Comparison of ENCODE assay signal across 32 mouse cellular contexts in the genomic region with DNA sequence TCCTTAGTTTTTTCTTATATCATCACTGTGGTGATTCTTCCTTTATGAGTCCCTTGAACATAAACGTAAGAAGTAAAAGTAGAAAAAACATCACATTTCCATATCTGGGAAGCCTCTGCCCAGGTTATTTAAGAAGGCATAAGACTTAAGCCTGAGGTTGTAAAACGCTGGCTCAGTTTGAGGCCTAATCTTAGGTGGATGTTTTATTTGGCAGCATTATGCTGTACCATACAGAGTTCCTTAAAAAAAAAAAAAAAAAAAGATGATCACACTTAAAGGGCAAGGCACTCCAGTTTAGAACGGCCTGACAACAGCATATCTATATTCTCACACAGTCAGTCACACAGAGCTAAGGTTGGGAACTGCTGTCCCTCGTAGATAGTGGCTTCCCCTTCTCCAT. TPM values are rescaled to one million over a fixed set of nuclear protein-coding genes. Genes with fewer than 3 reads are reported as not detected.
DNase-seq lines count a peak whose midpoint lies in the region; ATAC-seq and TF ChIP-seq lines count a peak whose summit lies in the region.
"Had no signal": no experiment of that assay in that cellular context is flagged by ENCODE, and none has a peak within 500 bp of the region (broad histone marks: within the 10 kb centered on the region; RNA-seq: fewer than 3 reads in every experiment).

No protein-coding gene starts in this region.

- no peaks in the 10 kb centered on the region for H3K36me3 ChIP-seq in heart, embryonic 15.5 days
- H3K36me3 ChIP-seq in heart, adult 2 months (ENCODE audit: control insufficient read depth, insufficient read depth, low read length) = no peaks in the 10 kb centered on the region
- H3K36me3 ChIP-seq in MEL (ENCODE audit: control insufficient read depth in 1 of 2, insufficient read depth in 2 of 2, low read length in 2 of 2) = no peaks in the 10 kb centered on the region
- no peaks in the 10 kb centered on the region for H3K36me3 ChIP-seq in hindbrain, embryonic 14.5 days (replicated peaks; ENCODE audit: control insufficient read depth, insufficient read depth)
- H3K36me3 ChIP-seq: embryonic facial prominence, embryonic 10.5 days; embryonic facial prominence, embryonic 13.5 days; forebrain, embryonic 10.5 days; heart, embryonic 13.5 days; hindbrain, embryonic 12.5 days; intestine, embryonic 15.5 days had no signal

- no peak for TF ChIP-seq CTCF in heart, adult 2 months (IDR thresholded peaks at IDR 0.05)
- no peak for TF ChIP-seq CTCF in MEL (IDR thresholded peaks at IDR 0.05 in 2 of 3, conservative IDR thresholded peaks at IDR 0.05 in 1 of 3; ENCODE audit: control insufficient read depth in 1 of 3, insufficient read depth in 1 of 3, low read depth in 2 of 3, low read length in 3 of 3, poor library complexity in 1 of 3, severe bottlenecking in 1 of 3)

- TF ChIP-seq RAD21 in MEL (IDR thresholded peaks at IDR 0.05; ENCODE audit: low read depth, low read length) = no peak

- no peak overlapping the region for H3K27ac ChIP-seq in heart, embryonic 15.5 days
- H3K27ac ChIP-seq in heart, adult 2 months = no peak overlapping the region
- H3K27ac ChIP-seq in MEL (ENCODE audit: control insufficient read depth, low read depth, low read length) = no peak overlapping the region
- H3K27ac ChIP-seq in hindbrain, embryonic 14.5 days = no peak overlapping the region
- H3K27ac ChIP-seq: embryonic facial prominence, embryonic 10.5 days; embryonic facial prominence, embryonic 13.5 days; forebrain, embryonic 10.5 days; forebrain, embryonic 13.5 days; heart, embryonic 13.5 days; hindbrain, embryonic 12.5 days; intestine, embryonic 15.5 days had no signal

- no peaks in the 10 kb centered on the region for H3K9me3 ChIP-seq in heart, embryonic 15.5 days (replicated peaks)
- H3K9me3 ChIP-seq in MEL (replicated peaks; ENCODE audit: insufficient read depth, low read length) = no peaks in the 10 kb centered on the region
- no peaks in the 10 kb centered on the region for H3K9me3 ChIP-seq in hindbrain, embryonic 14.5 days (ENCODE audit: control insufficient read depth, low read length)
- H3K9me3 ChIP-seq: embryonic facial prominence, embryonic 10.5 days; embryonic facial prominence, embryonic 13.5 days; forebrain, embryonic 10.5 days; forebrain, embryonic 13.5 days; heart, embryonic 13.5 days; hindbrain, embryonic 12.5 days; intestine, embryonic 15.5 days had no signal

- ATAC-seq in heart, embryonic 15.5 days (replicated peaks; ENCODE audit: insufficient number of reproducible peaks, insufficient read depth, low FRiP score, low read depth) = peak; percentile 50; the same call in 1 of the 2 replicates
- no peak for ATAC-seq in hindbrain, embryonic 14.5 days (ENCODE audit: low FRiP score)
- ATAC-seq: CD4-positive, CD25-positive, alpha-beta regulatory T cell, adult 4 months; forebrain, embryonic 13.5 days; forebrain, embryonic 16.5 days; hindbrain, embryonic 16.5 days; intestine, embryonic 15.5 days had no signal

- H3K4me3 ChIP-seq in heart, embryonic 15.5 days = no peak overlapping the region
- no peak overlapping the region for H3K4me3 ChIP-seq in heart, adult 2 months
- no peak overlapping the region for H3K4me3 ChIP-seq in MEL (ENCODE audit: control insufficient read depth in 1 of 2, insufficient read depth in 1 of 2, low read depth in 2 of 2, low read length in 2 of 2)
- H3K4me3 ChIP-seq in hindbrain, embryonic 14.5 days (replicated peaks; ENCODE audit: low read length) = no peak overlapping the region
- H3K4me3 ChIP-seq: embryonic facial prominence, embryonic 10.5 days; embryonic facial prominence, embryonic 13.5 days; erythroblast, embryonic 14.5 days; forebrain, embryonic 10.5 days; forebrain, embryonic 13.5 days; heart, embryonic 13.5 days; hindbrain, embryonic 12.5 days; intestine, embryonic 15.5 days had no signal

- H3K79me2 ChIP-seq in heart, adult 2 months (replicated peaks; ENCODE audit: control insufficient read depth, insufficient read depth, low read length) = no peaks in the 10 kb centered on the region
- H3K79me2 ChIP-seq in MEL (ENCODE audit: control insufficient read depth, insufficient read depth, low read length, poor library complexity) = no peaks in the 10 kb centered on the region

- intact Hi-C loops in heart, adult 2 months (cut with DNase I) = no loop called here

- H3K9ac ChIP-seq in heart, embryonic 15.5 days = no peak overlapping the region
- H3K9ac ChIP-seq in heart, adult 2 months (ENCODE audit: low read depth, low read length) = no peak overlapping the region
- no peak overlapping the region for H3K9ac ChIP-seq in MEL (ENCODE audit: control insufficient read depth, low read depth, low read length, poor library complexity, severe bottlenecking)
- no peak overlapping the region for H3K9ac ChIP-seq in hindbrain, embryonic 14.5 days
- H3K9ac ChIP-seq: embryonic facial prominence, embryonic 13.5 days; forebrain, embryonic 13.5 days; heart, embryonic 13.5 days; hindbrain, embryonic 12.5 days; intestine, embryonic 15.5 days had no signal

- no peak for TF ChIP-seq EP300 in heart, adult 2 months (IDR thresholded peaks at IDR 0.05; ENCODE audit: insufficient read depth, low read depth, low read length)
- TF ChIP-seq EP300 in MEL (IDR thresholded peaks at IDR 0.05; ENCODE audit: low read depth in 1 of 2, low read length in 2 of 2) = no peak

- no peak for TF ChIP-seq POLR2A in heart, adult 2 months (IDR thresholded peaks at IDR 0.05; ENCODE audit: insufficient read depth, low read depth, low read length)
- TF ChIP-seq POLR2A in MEL (IDR thresholded peaks at IDR 0.05; ENCODE audit: control insufficient read depth in 1 of 2, insufficient read depth in 1 of 2, low read depth in 1 of 2, low read length in 2 of 2, poor library complexity in 1 of 2) = no peak

- WGBS in heart, embryonic 15.5 days = 45% methylated on average over 4 of the region's 4 CpGs
- 45% methylated on average over 4 of the region's 4 CpGs for WGBS in heart, adult 2 months
- 90% methylated on average over 4 of the region's 4 CpGs for WGBS in hindbrain, embryonic 14.5 days

- no peak for DNase-seq in heart, adult 2 months
- peak; percentile 4 for DNase-seq in 3T3-L1 (ENCODE audit: low read depth, low spot score)
- peak; percentile 33 for DNase-seq in MEL (ENCODE audit: low read depth, low spot score)
- peak; percentile 62 for DNase-seq in gonadal fat pad, adult 2 months (ENCODE audit: low read depth)
- DNase-seq in adrenal gland, postnatal 36 days = no peak
- DNase-seq in hindbrain, embryonic 14.5 days (ENCODE audit: low spot score) = no peak
- DNase-seq: adrenal gland, adult 2 months; adrenal gland, postnatal 14 days; cerebellum, adult 11-12 months; cerebellum, adult 8-10 months; cerebellum, postnatal 10 days; cerebellum, postnatal 36 days; embryo, embryonic 11 days; gastrocnemius, postnatal 10 days; gastrocnemius, postnatal 36 days; heart, adult 11 months; heart, postnatal 10 days; kidney, adult 11 months had no signal

- no peaks in the 10 kb centered on the region for H3K27me3 ChIP-seq in heart, embryonic 15.5 days
- H3K27me3 ChIP-seq in heart, adult 2 months (ENCODE audit: control insufficient read depth, insufficient read depth, low read length) = no peaks in the 10 kb centered on the region
- no peaks in the 10 kb centered on the region; a peak in 1 of 4 replicates for H3K27me3 ChIP-seq in MEL (ENCODE audit: control insufficient read depth in 1 of 2, insufficient read depth in 2 of 2, low read length in 2 of 2)
- no peaks in the 10 kb centered on the region for H3K27me3 ChIP-seq in hindbrain, embryonic 14.5 days (ENCODE audit: control insufficient read depth, insufficient read depth, low read length)
- H3K27me3 ChIP-seq: embryonic facial prominence, embryonic 13.5 days; hindbrain, embryonic 12.5 days; intestine, embryonic 15.5 days had no signal

- no peaks in the 10 kb centered on the region for H3K4me1 ChIP-seq in heart, embryonic 15.5 days (replicated peaks)
- no peaks in the 10 kb centered on the region for H3K4me1 ChIP-seq in heart, adult 2 months (ENCODE audit: control insufficient read depth, insufficient read depth, low read length)
- H3K4me1 ChIP-seq in MEL (ENCODE audit: control insufficient read depth in 1 of 2, insufficient read depth in 2 of 2, low read length in 2 of 2) = no peaks in the 10 kb centered on the region
- no peaks in the 10 kb centered on the region for H3K4me1 ChIP-seq in hindbrain, embryonic 14.5 days (replicated peaks; ENCODE audit: control insufficient read depth, insufficient read depth, low read length)
- H3K4me1 ChIP-seq: embryonic facial prominence, embryonic 10.5 days; embryonic facial prominence, embryonic 13.5 days; forebrain, embryonic 10.5 days; forebrain, embryonic 13.5 days; heart, embryonic 13.5 days; hindbrain, embryonic 12.5 days; intestine, embryonic 15.5 days had no signal

- no peak overlapping the region for H3K4me2 ChIP-seq in heart, embryonic 15.5 days
- no peak overlapping the region for H3K4me2 ChIP-seq in hindbrain, embryonic 14.5 days (replicated peaks)
- H3K4me2 ChIP-seq: embryonic facial prominence, embryonic 13.5 days; forebrain, embryonic 13.5 days; heart, embryonic 13.5 days; hindbrain, embryonic 12.5 days; intestine, embryonic 15.5 days had no signal

RNA-seq across cellular contexts. Expression of a gene that starts 32.0 kb away (rescaled TPM):
- 0.06 and 0.44 TPM in 2 replicates for polyA plus RNA-seq in heart, embryonic 15.5 days (2015; fragmentation: Nextera tagmentation; extraction: Ambion mirVana)
- under 1 TPM; 0.26 to 0.36 TPM for total RNA-seq in heart, adult 2 months (2021)
- 0.20 and 0.32 TPM in 2 replicates for polyA plus RNA-seq in heart, adult 2 months (2012; rRNA removed)
- 0.26 TPM in 1 of 2 replicates, not detected in the other for total RNA-seq in MEL (2012; rRNA removed)
- under 1 TPM in 1 of 2 experiments, not detected in 1; 0.10 TPM for polyA plus RNA-seq in MEL (2012; ENCODE audit: insufficient read depth in 1 of 2, insufficient read length in 2 of 2, low read depth in 1 of 2, low replicate concordance in 2 of 2, missing spikeins in 1 of 2)
- polyA plus RNA-seq in gonadal fat pad, adult 2 months (2012; rRNA removed) = 0.76 TPM in 2 replicates
- under 1 TPM in 1 of 2 experiments, not detected in 1; 0.33 TPM for total RNA-seq in adrenal gland, postnatal 36 days (2021)
- 0.11 TPM in 1 of 2 replicates, not detected in the other for polyA plus RNA-seq in hindbrain, embryonic 14.5 days (2014; fragmentation: Nextera tagmentation; extraction: Ambion mirVana)
- total RNA-seq: ES-E14; hematopoietic stem cell, adult 5-6 weeks had no signal
- polyA plus RNA-seq: adrenal gland, adult 2 months; CD4-positive, CD25-positive, alpha-beta regulatory T cell, adult 4 months; erythroblast, embryonic 14.5 days; forebrain, embryonic 10.5 days; forebrain, embryonic 16.5 days; heart, embryonic 13.5 days had no signal

RNA-seq across cellular contexts. Expression of a gene that starts 49.1 kb away (rescaled TPM):
- 14.0 and 15.1 TPM in 2 replicates for polyA plus RNA-seq in heart, embryonic 15.5 days (2015; fragmentation: Nextera tagmentation; extraction: Ambion mirVana)
- total RNA-seq in heart, adult 2 months (2021) = 10 to 100 TPM; 59.2 to 70.6 TPM
- 22.3 and 54.4 TPM in 2 replicates for polyA plus RNA-seq in heart, adult 2 months (2012; rRNA removed)
- 65.8 and 66.5 TPM in 2 replicates for total RNA-seq in MEL (2012; rRNA removed)
- 10 to 100 TPM in 1 of 2 experiments, not detected in 1; 68.1 TPM for polyA plus RNA-seq in MEL (2012; ENCODE audit: insufficient read depth in 1 of 2, insufficient read length in 2 of 2, low read depth in 1 of 2, low replicate concordance in 2 of 2, missing spikeins in 1 of 2)
- 15.7 and 20.4 TPM in 2 replicates for polyA plus RNA-seq in gonadal fat pad, adult 2 months (2012; rRNA removed)
- total RNA-seq in adrenal gland, postnatal 36 days (2021) = 10 to 100 TPM; 51.9 to 73.7 TPM
- polyA plus RNA-seq in hindbrain, embryonic 14.5 days (2014; fragmentation: Nextera tagmentation; extraction: Ambion mirVana) = 31.3 and 34.3 TPM in 2 replicates

RNA-seq across cellular contexts. Expression of a gene that starts 53.7 kb away (rescaled TPM):
- polyA plus RNA-seq in heart, embryonic 15.5 days (2015; fragmentation: Nextera tagmentation; extraction: Ambion mirVana) = 177 and 206 TPM in 2 replicates
- 100 to 1,000 TPM in 1 of 2 experiments, 10 to 100 TPM in 1; 95.0 to 102 TPM for total RNA-seq in heart, adult 2 months (2021)
- 53.1 and 87.5 TPM in 2 replicates for polyA plus RNA-seq in heart, adult 2 months (2012; rRNA removed)
- total RNA-seq in MEL (2012; rRNA removed) = 42.9 and 47.0 TPM in 2 replicates
- polyA plus RNA-seq in MEL (2012; ENCODE audit: insufficient read depth in 1 of 2, insufficient read length in 2 of 2, low read depth in 1 of 2, low replicate concordance in 2 of 2, missing spikeins in 1 of 2) = 10 to 100 TPM in 1 of 2 experiments, not detected in 1; 70.7 TPM
- polyA plus RNA-seq in gonadal fat pad, adult 2 months (2012; rRNA removed) = 61.3 and 62.0 TPM in 2 replicates
- total RNA-seq in adrenal gland, postnatal 36 days (2021) = 100 to 1,000 TPM in 1 of 2 experiments, 10 to 100 TPM in 1; 83.7 to 113 TPM
- polyA plus RNA-seq in hindbrain, embryonic 14.5 days (2014; fragmentation: Nextera tagmentation; extraction: Ambion mirVana) = 187 and 198 TPM in 2 replicates

Comparison
In these comparisons a context has a peak if more than half of its experiments do, and no peak if none do; other contexts are left out.
1. DNase-seq: peak in 3T3-L1 (single experiment), MEL (single experiment) and gonadal fat pad, adult 2 months (single experiment); none in heart, adult 2 months (0 of 2), adrenal gland, postnatal 36 days (0 of 2) and hindbrain, embryonic 14.5 days (single experiment).